Mouse (Mus musculus) neural tube, embryonic 15.5 days (tissue): ENCODE measurements around the gene Fggy. TPM values are rescaled to one million over a fixed set of nuclear protein-coding genes. Genes with fewer than 3 reads are reported as not detected.

Experiments used
- ATAC-seq: fragments of 200-750 bp; cut with Nextera tagmentation; 2 replicates; pipeline ENCODE4 v1.8.0; 2017; ENCODE audit warnings: mild to moderate bottlenecking, moderate TSS enrichment, moderate library complexity; ENCODE audit not compliant: low FRiP score
- H3K27ac ChIP-seq: fragments of 300-500 bp; sonication (generic); replicated peaks from 2 replicates; pipeline ENCODE4 v1.5.1; 2015; ENCODE audit warnings: mild to moderate bottlenecking, inconsistent platforms
- H3K27me3 ChIP-seq: fragments of 300-500 bp; sonication (generic); replicated peaks from 2 replicates; pipeline ENCODE4 v1.6.1; 2015; ENCODE audit warnings: inconsistent platforms
- H3K36me3 ChIP-seq: fragments of 300-500 bp; sonication (generic); 2 replicates; pipeline ENCODE4 v1.6.1; 2015; ENCODE audit warnings: inconsistent platforms
- H3K4me1 ChIP-seq: fragments of 300-500 bp; sonication (generic); 2 replicates; pipeline ENCODE4 v1.6.1; 2015; ENCODE audit warnings: inconsistent platforms
- H3K4me2 ChIP-seq: fragments of 300-500 bp; sonication (generic); 2 replicates; pipeline ENCODE4 v1.6.1; 2015; ENCODE audit warnings: inconsistent platforms, mild to moderate bottlenecking, moderate library complexity
- H3K4me3 ChIP-seq: fragments of 300-500 bp; sonication (generic); replicated peaks from 2 replicates; pipeline ENCODE4 v1.5.1; 2015; ENCODE audit warnings: mild to moderate bottlenecking, inconsistent platforms
- H3K9ac ChIP-seq: fragments of 300-500 bp; sonication (generic); replicated peaks from 2 replicates; pipeline ENCODE4 v1.6.1; 2015; ENCODE audit warnings: mild to moderate bottlenecking, inconsistent platforms
- H3K9me3 ChIP-seq: fragments of 300-500 bp; sonication (generic); replicated peaks from 2 replicates; pipeline ENCODE4 v1.6.1; 2016; ENCODE audit warnings: inconsistent platforms
- WGBS: fragments of 180-500 bp; shearing (Covaris S2); methylation state at CpG from one replicate; pipeline ENCODE4 v1.1.7; 2015; ENCODE audit warnings: mixed read lengths; 5-methylcytosine and 5-hydroxymethylcytosine counted together
- polyA plus RNA-seq: library from polyadenylated mRNA; unstranded; fragments of >200 nt; fragmentation: Nextera tagmentation; extraction: Ambion mirVana; gene quantifications from 2 replicates; pipeline ENCODE4 v1.2.1, GENCODE M21; 2015

Gene Fggy
- polyA plus RNA-seq, 1 experiment from 2014 or later, result 7.0 TPM

GRCm38 (mm10) chr4:95736674-95737073, 179.4 kb downstream of the Fggy start:
- Histone ChIP-seq H3K4me3 (no peak overlapping the region), H3K4me2 (no peak overlapping the region), H3K4me1 (peaks cover 11% of the 10 kb centered on the region), H3K36me3 (no peaks in the 10 kb centered on the region), H3K9ac (no peak overlapping the region), H3K27me3 (no peaks in the 10 kb centered on the region), H3K27ac (no peak overlapping the region), H3K9me3 (no peaks in the 10 kb centered on the region)
- 82% methylated on average over 2 of the region's 2 CpGs for WGBS
- ATAC-seq, result no peak

- H3K9me3 ChIP-seq, result no peaks in the 10 kb centered on the region
- H3K27me3 ChIP-seq, result no peaks in the 10 kb centered on the region
- no peak overlapping the region for H3K4me3 ChIP-seq
- WGBS, result 22% methylated on average over 5 of the region's 5 CpGs
- H3K4me2 ChIP-seq, result no peak overlapping the region
- H3K4me1 ChIP-seq, result peaks cover 11% of the 10 kb centered on the region
- no peak overlapping the region for H3K9ac ChIP-seq
- no peak overlapping the region; the same call in 1 of the 2 replicates for H3K27ac ChIP-seq
- no peak for ATAC-seq
- H3K36me3 ChIP-seq, result no peaks in the 10 kb centered on the region
Observed at GRCm38 (mm10) chr4:95738179-95738578, 180.9 kb downstream of the Fggy start.

GRCm38 (mm10) chr4:95738725-95739124, 181.4 kb downstream of the Fggy start:
- H3K9me3 ChIP-seq, result no peaks in the 10 kb centered on the region
- no peaks in the 10 kb centered on the region for H3K36me3 ChIP-seq
- WGBS, result 71% methylated on average over 4 of the region's 4 CpGs
- H3K27me3 ChIP-seq, result no peaks in the 10 kb centered on the region
- no peak overlapping the region for H3K9ac ChIP-seq
- no peak for ATAC-seq
- H3K27ac ChIP-seq, result no peak overlapping the region
- H3K4me1 ChIP-seq, result peaks cover 6% of the 10 kb centered on the region
- no peak overlapping the region for H3K4me3 ChIP-seq
- H3K4me2 ChIP-seq, result no peak overlapping the region

- 83% methylated on average over 7 of the region's 7 CpGs for WGBS
- Histone ChIP-seq H3K36me3 (no peaks in the 10 kb centered on the region), H3K9me3 (no peaks in the 10 kb centered on the region)
Observed at GRCm38 (mm10) chr4:95741115-95741734, 183.9 kb downstream of the Fggy start.

GRCm38 (mm10) chr4:95742986-95743385, 185.7 kb downstream of the Fggy start:
- H3K9ac ChIP-seq, result no peak overlapping the region

More at GRCm38 (mm10) chr4:95741115-95741734, 183.9 kb downstream of the Fggy start:
- no peaks in the 10 kb centered on the region for H3K4me1 ChIP-seq
- no peak overlapping the region for H3K27ac ChIP-seq
- no peak overlapping the region for H3K4me3 ChIP-seq
- no peaks in the 10 kb centered on the region for H3K27me3 ChIP-seq
- ATAC-seq, result no peak
- no peak overlapping the region for H3K4me2 ChIP-seq
- H3K9ac ChIP-seq, result no peak overlapping the region

GRCm38 (mm10) chr4:95746954-95747353, 189.6 kb downstream of the Fggy start:
- no peaks in the 10 kb centered on the region for H3K27me3 ChIP-seq
- H3K36me3 ChIP-seq, result no peaks in the 10 kb centered on the region
- no peak overlapping the region for H3K4me3 ChIP-seq
- no peak overlapping the region for H3K4me2 ChIP-seq
- WGBS, result 88% methylated on average over 6 of the region's 6 CpGs
- no peaks in the 10 kb centered on the region for H3K4me1 ChIP-seq
- no peak for ATAC-seq
- no peak overlapping the region for H3K27ac ChIP-seq
- no peak overlapping the region for H3K9ac ChIP-seq
- no peaks in the 10 kb centered on the region for H3K9me3 ChIP-seq

More at GRCm38 (mm10) chr4:95742986-95743385, 185.7 kb downstream of the Fggy start:
- Histone ChIP-seq H3K27ac (no peak overlapping the region), H3K4me2 (no peak overlapping the region), H3K9me3 (no peaks in the 10 kb centered on the region), H3K36me3 (no peaks in the 10 kb centered on the region), H3K4me1 (no peaks in the 10 kb centered on the region), H3K27me3 (no peaks in the 10 kb centered on the region), H3K4me3 (no peak overlapping the region)
- no peak for ATAC-seq
- 53% methylated on average over 4 of the region's 4 CpGs for WGBS

GRCm38 (mm10) chr4:95747415-95748202, 190.3 kb downstream of the Fggy start:
- 76% methylated on average over 12 of the region's 12 CpGs for WGBS
- Histone ChIP-seq H3K9ac (no peak overlapping the region), H3K4me1 (no peaks in the 10 kb centered on the region), H3K4me2 (no peak overlapping the region), H3K27me3 (no peaks in the 10 kb centered on the region), H3K4me3 (no peak overlapping the region), H3K27ac (no peak overlapping the region), H3K9me3 (no peaks in the 10 kb centered on the region), H3K36me3 (no peaks in the 10 kb centered on the region)
- ATAC-seq, result no peak

GRCm38 (mm10) chr4:95750186-95750585, 192.9 kb downstream of the Fggy start:
- Histone ChIP-seq H3K4me2 (no peak overlapping the region), H3K4me3 (no peak overlapping the region), H3K27ac (no peak overlapping the region), H3K36me3 (no peaks in the 10 kb centered on the region), H3K27me3 (no peaks in the 10 kb centered on the region), H3K9ac (no peak overlapping the region), H3K4me1 (no peaks in the 10 kb centered on the region), H3K9me3 (no peaks in the 10 kb centered on the region)
- no peak for ATAC-seq
- WGBS, result 89% methylated on average over 5 of the region's 5 CpGs

GRCm38 (mm10) chr4:95752538-95753188, 195.4 kb downstream of the Fggy start:
- no peak overlapping the region for H3K4me3 ChIP-seq
- H3K27me3 ChIP-seq, result no peaks in the 10 kb centered on the region
- no peaks in the 10 kb centered on the region for H3K9me3 ChIP-seq
- H3K9ac ChIP-seq, result no peak overlapping the region
- H3K27ac ChIP-seq, result no peak overlapping the region
- H3K4me1 ChIP-seq, result no peaks in the 10 kb centered on the region
- ATAC-seq, result no peak
- 69% methylated on average over 6 of the region's 6 CpGs for WGBS
- no peaks in the 10 kb centered on the region for H3K36me3 ChIP-seq
- H3K4me2 ChIP-seq, result no peak overlapping the region

GRCm38 (mm10) chr4:95759027-95759731, 201.9 kb downstream of the Fggy start:
- H3K36me3 ChIP-seq, result no peaks in the 10 kb centered on the region
- no peak overlapping the region for H3K27ac ChIP-seq
- no peak for ATAC-seq
- H3K4me1 ChIP-seq, result no peaks in the 10 kb centered on the region
- H3K9me3 ChIP-seq, result no peaks in the 10 kb centered on the region
- H3K4me2 ChIP-seq, result no peak overlapping the region
- no peak overlapping the region for H3K9ac ChIP-seq
- 72% methylated on average over 5 of the region's 5 CpGs for WGBS
- H3K4me3 ChIP-seq, result no peak overlapping the region
- no peaks in the 10 kb centered on the region for H3K27me3 ChIP-seq

- Histone ChIP-seq H3K9me3 (no peaks in the 10 kb centered on the region), H3K9ac (no peak overlapping the region), H3K4me3 (no peak overlapping the region), H3K4me1 (no peaks in the 10 kb centered on the region), H3K27me3 (no peaks in the 10 kb centered on the region), H3K36me3 (no peaks in the 10 kb centered on the region), H3K4me2 (no peak overlapping the region), H3K27ac (no peak overlapping the region)
- no peak for ATAC-seq
- 89% methylated on average over 2 of the region's 2 CpGs for WGBS
Observed at GRCm38 (mm10) chr4:95765359-95765758, 208.1 kb downstream of the Fggy start.
